Mouse (Mus musculus): ENCODE measurements around the gene Pex13. TPM values are rescaled to one million over a fixed set of nuclear protein-coding genes. Genes with fewer than 3 reads are reported as not detected.

Gene Pex13
- 14.9 and 16.8 TPM in 2 replicates for polyA plus RNA-seq (2012; rRNA removed)

DNA sequence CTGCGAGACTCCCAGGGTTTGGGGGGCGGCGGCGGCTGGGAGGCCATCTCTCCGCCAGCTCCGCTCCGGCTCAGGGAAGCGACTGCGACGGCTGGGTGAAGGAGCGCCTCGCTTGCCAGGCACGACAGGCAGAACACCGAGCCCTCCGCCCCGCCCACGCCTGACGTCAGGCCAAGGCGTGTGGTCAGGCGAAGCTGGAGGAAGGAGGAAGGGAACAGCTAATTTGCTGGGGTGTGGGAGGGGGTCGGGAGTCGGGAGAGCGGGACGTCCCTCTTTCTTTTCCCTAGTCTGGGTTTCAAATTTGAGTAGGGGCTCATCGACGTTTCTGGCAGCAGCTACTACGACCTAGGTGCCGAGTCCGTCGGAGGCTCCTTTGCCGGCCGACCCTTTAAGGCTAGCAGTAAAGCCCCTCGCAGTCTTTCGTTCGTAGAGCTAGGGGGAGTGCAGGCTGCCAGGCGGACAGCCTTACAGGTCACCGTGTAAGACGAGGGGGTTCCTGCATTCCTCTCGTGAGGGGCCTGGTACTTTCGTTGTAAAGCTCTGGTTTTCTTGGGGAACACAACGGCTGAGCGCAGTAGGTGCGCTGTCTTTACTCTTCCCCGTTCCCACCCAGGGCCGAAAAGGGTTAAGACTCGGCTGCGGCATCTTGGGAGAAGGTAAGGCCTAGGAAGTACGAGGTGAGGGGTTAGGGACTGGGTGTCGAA lies at the start of gene Pex13:
Gene Pex13, minus strand, starts transcription at position 162 of the 704 bp plus-strand sequence.

DNA sequence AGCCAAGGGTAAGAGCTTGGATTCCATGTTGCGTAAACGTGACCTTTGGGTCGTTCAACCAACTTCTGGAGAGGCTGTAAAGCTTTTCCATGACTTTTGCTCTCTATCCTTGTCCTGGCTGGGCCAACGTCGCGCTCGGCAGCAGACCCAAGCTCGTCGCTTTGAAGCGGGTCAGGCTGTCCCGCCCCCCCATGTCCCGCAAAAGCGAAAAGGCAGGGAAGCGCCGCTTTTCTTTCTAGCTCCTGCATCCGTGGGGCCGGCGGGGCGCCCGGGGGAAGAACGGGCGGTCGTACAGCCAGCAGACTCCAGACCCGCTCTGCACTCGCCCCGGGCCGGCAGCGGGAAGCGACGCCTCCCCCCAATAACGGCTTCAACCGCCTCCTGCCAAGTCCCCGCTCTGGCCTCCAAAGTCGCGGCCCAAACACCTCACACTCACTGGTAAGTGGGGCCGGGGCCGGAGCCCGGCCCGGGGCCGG lies 410 bp downstream of the Pex13 start, which contains the start of gene Pus10:
Gene Pus10, plus strand, starts transcription at position 364 of the 476 bp plus-strand sequence.

DNA sequence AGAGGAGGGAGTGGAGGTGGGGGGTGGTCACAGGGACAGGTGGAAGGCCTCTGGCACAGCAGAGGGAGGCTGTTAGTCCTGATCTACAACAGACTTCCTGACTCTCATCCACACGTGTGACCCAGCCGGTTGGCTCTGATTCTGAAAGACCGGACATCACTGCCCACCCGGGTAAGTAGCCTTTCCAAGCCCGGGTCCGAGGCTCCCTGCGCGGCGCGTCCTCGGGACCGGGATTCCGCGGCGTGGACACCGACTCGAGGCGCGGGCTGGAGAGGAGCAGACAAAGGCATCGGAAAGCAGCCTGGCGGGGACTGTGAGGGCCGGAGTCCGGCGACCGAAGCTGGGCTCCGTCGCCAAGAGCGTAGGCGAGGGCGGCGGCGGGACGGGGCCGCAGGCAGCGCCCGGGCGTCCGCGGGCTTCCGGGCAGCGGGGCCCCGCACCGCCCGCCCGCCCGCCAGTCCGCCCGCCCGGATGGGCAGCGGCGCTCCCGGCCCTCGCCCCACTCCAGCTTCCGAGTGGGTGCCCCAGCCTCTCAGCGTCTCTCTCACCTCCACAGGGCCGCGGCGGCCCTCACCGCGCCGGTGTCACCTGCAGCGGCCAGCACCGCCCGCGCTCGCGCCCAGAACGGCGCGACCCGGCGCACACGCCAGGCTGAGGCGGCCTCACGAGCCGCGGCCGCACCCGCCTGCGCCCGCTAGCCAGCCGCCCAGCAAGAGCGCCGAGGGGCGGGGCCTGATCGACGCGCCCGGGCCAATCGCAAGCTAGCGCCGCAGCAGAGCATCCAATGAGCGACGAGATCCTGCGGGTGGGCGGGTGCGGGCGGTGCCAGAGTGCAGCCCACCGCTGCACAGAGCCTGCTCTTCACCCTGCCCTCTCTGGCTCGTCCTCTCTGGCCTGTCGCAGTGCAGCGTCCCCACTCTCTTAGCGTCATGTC lies 32.5 kb downstream of the Pex13 start, which contains the start of gene 0610010F05Rik:
Gene 0610010F05Rik, minus strand, starts transcription at position 695 of the 934 bp plus-strand sequence.

Other genes starting within 250 kb of the Pex13 start
- gene Ahsa2, start 167.9 kb downstream of the Pex13 start, polyA plus RNA-seq (2012; rRNA removed): 123 and 129 TPM in 2 replicates
- 0.35 and 0.92 TPM in 2 replicates for gene 1700093K21Rik, start 144.8 kb downstream of the Pex13 start, polyA plus RNA-seq (2012; rRNA removed)
- 55.7 and 61.6 TPM in 2 replicates for gene 0610010F05Rik, start 32.3 kb downstream of the Pex13 start, polyA plus RNA-seq (2012; rRNA removed)
- 10.4 and 13.6 TPM in 2 replicates for gene Pus10, start 285 bp downstream of the Pex13 start, polyA plus RNA-seq (2012; rRNA removed)
- gene Rel, start 105.0 kb upstream of the Pex13 start, polyA plus RNA-seq (2012; rRNA removed): 0.69 and 0.78 TPM in 2 replicates
- gene Papolg, start 229.3 kb upstream of the Pex13 start, polyA plus RNA-seq (2012; rRNA removed): 18.3 and 18.8 TPM in 2 replicates